Mouse (Mus musculus) heart, postnatal 10 days (tissue): ENCODE measurements at regions not wholly inside any gene's neighbourhood (a gene's known extent, or its start where the extent isn't known, plus 50 kb on each side); places are given as distances from the start of the nearest gene placed in this dataset.

Source experiments
- DNase-seq, 2 experiments: peaks; one replicate each; pipeline ENCODE4 v3.0.0; 2021
- intact Hi-C: fragments of 180-260 bp; cut with DNase I; formaldehyde crosslinking; loops from one replicate; pipeline ENCODE4 v1.15.1; 2025

GRCm38 (mm10) chr3:80420453-80420852, 382.2 kb downstream of the Gria2 start:
- no peak for DNase-seq
- intact Hi-C loops = no loop called here

- DNase-seq = no peak
- intact Hi-C loops = no loop called here
Measured at GRCm38 (mm10) chr3:80421461-80421860, 381.2 kb downstream of the Gria2 start.

GRCm38 (mm10) chr3:80422106-80422505, 380.5 kb downstream of the Gria2 start:
- DNase-seq = no peak
- intact Hi-C loops = no loop called here

GRCm38 (mm10) chr3:80422646-80423045, 380.0 kb downstream of the Gria2 start:
- intact Hi-C loops = no loop called here
- DNase-seq = no peak
